Mouse (Mus musculus) induced T-regulatory cell, adult 2 months (primary cell): ENCODE data around the gene Abca1.

Experiments
- DNase-seq: peaks from one replicate; pipeline ENCODE4 v3.0.0-alpha.2; 2012; ENCODE audit warnings: low read depth

Gene Abca1

DNA sequence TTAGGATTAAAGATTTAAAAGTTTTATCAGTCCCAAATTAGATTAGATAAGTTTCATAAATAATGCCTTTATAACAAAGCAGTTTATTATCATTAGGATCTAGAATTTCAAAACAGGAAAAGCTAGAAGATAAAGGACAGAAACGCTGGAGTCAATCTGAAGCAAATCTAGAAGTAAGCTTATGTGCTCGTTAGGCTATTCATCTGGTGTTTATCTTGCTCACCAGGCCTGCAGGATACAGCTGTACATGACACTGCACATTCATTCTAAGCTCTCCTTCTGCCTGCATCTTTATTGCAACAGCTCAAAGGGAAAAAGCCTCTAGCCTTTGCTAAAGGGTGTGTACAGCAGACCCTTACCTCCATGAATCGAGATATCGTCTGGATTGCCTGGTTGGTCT lies 74.1 kb downstream of the Abca1 start:
- no peak for DNase-seq

- DNase-seq = no peak
Measured at GRCm38 (mm10) chr4:53083071-53083470, 76.6 kb downstream of the Abca1 start.

- no peak for DNase-seq
Measured at GRCm38 (mm10) chr4:53082451-53082850, 77.2 kb downstream of the Abca1 start.

- no peak for DNase-seq
Measured at GRCm38 (mm10) chr4:53081851-53082250, 77.8 kb downstream of the Abca1 start.

GRCm38 (mm10) chr4:53080290-53080689 lies 79.4 kb downstream of the Abca1 start:
- DNase-seq = no peak

DNA sequence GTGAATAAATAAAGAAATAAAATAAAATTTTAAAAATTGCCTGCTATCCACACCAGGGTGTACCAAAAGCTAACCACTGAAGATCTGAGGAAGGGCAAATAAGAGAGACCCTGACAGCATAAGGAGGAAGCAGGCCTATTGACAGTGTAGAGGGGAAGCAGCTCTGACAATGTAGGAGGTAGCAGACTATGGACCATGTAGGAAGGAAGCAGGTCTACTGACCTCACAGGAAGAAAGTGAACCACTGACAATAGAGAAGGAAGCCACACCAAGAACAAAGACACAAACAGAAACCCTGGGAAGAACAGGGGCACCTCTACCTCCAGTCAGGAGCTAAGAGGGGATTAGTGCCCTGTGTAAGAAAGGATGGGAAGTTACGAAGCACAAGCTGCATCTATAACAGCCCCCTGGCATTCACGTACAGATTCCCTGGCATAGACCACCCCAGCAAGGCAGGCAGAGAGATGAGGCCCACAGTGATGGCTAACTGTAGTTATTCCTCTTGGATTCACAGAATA lies 80.8 kb downstream of the Abca1 start:
- DNase-seq = no peak

DNA sequence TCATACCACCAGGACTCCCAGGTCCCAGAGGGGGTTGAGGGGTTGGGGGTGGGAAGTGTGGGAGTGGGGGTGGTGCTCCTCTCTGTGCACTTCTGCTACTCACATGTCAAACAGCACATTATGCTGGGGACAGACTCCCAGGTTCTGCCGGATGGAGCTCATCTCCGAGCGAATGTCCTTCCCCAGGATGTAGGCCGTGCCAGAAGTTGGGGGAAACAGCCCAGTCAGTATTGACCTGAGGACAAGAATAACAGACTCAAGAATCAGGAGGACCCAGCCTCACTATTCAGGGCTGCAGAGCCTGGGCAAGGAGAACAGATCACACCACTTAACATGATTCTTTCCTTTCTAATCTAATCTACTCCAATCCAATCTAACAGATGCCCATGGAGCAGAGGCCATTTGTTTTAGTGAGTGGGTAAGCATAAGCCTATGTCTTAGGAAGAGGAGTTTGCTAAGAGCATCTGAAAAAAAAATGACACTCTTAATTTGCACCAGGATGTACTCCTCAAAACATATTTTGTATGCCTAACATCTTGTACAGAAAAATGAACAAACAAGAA lies 82.8 kb downstream of the Abca1 start:
- no peak for DNase-seq

GRCm38 (mm10) chr4:53073025-53073424 lies 86.7 kb downstream of the Abca1 start:
- no peak for DNase-seq

DNA sequence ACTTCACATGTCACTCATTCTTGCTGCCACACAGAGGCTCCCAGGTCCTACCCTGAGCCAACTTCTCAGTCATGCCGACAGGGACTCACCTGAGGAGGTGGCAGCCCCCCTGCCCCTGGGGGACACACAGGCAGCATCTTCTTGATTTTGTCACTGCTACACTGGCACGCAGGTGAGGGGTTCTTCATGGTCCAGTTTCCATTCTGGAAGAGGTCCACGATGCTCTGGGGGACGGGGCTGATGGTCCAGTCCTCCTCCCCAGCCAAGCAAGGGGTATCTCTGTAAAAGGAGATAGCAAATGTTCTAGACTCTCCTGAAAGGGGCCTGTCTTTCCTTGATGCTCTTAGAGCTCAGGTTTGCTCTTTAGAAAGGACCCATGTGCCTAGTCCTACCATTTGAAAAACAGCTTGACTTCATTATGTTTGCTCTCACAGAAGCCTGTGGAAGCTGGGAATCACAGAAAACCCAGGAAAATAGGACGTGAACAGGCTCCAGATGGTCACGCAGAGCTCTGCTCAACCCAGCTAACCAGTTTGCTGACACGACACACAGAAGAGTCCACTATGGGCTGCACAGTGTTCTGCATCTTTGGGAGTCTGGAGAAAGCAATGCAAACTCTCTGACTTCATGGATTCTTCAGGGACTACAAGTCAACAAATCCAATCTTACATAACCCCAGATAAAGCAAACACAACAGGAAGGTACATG lies 97.2 kb downstream of the Abca1 start:
- no peak for DNase-seq

GRCm38 (mm10) chr4:53046238-53047022 lies 113.3 kb downstream of the Abca1 start:
- no peak for DNase-seq

DNA sequence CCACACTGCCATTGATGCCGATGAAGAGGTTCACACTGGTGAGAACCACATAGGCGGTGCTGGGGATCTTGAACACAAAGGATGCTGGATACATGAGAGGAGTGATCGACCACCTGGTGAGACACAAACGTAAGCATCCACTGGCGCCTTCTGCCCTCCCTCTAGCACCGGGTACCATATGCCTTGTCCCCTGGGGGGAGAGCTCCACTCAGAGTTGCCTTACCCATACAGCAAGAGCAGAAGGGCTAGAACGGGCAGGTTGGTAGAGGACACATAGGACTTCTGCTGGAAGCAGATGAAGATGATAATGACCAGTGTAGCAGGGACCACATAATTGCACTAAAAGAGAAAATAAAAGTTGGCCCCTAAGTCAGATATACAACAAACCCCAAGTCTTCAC lies 113.9 kb downstream of the Abca1 start:
- no peak for DNase-seq

DNA sequence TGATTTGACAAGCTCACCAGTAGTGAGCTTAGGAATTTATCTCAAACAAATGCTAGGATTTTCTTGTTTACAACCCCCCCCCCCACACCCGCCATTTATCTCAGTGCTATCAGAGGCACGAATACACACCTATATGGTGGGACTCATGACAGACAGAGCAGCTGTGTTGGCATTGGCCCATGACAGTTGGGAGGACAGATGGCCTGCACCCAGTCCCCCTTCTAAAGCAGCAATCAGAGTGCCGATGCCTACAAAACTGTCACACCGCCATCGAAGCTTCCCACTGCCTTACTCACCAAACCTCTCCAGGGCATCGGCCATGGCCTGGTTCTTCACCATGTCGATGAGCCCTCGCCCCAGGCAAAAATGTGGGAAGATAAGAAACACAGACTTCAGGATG lies 115.9 kb downstream of the Abca1 start:
- no peak for DNase-seq

GRCm38 (mm10) chr4:53030326-53030948 lies 129.3 kb downstream of the Abca1 start:
- no peak for DNase-seq

GRCm38 (mm10) chr4:53027811-53028210 lies 131.9 kb downstream of the Abca1 start:
- DNase-seq = no peak

GRCm38 (mm10) chr4:53024397-53024796 lies 135.3 kb downstream of the Abca1 start:
- no peak for DNase-seq

- no peak for DNase-seq
Measured at GRCm38 (mm10) chr4:53023189-53023925, 136.3 kb downstream of the Abca1 start.

GRCm38 (mm10) chr4:53018392-53018791 lies 141.3 kb downstream of the Abca1 start:
- no peak for DNase-seq

GRCm38 (mm10) chr4:53015024-53015423 lies 144.7 kb downstream of the Abca1 start:
- no peak for DNase-seq

- no peak for DNase-seq
Measured at GRCm38 (mm10) chr4:53014421-53014820, 145.3 kb downstream of the Abca1 start.

DNA sequence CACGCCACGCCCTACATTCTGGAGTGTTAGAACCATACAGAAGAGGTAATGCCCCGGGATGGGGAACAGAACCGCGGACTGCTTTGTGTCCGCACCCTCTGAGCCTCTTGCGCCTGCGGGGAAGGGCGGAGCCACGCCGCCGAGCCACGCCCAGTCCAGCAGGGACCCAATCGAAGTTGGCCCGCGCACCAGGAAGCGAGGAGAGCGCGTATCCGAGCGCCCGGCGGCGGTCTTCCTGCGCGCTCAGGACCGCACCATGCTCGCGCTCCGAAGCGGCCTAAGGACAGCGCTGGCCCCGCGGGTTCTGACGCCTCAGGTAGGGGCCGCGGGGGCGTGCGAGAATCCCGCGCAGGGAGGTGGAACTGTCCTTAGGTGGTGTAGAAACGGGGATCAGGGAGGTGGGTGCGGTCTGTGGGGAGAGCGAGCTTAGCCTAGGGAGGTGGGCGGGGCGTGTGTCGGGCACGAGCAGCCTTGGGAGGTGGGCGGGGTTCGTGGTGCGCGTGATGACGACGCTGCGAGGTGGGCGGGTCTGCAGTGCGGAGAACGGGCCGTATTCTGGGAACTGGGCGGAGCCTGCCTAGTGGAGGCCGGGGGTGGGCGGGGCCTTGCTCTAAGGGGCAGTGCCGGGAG lies 147.8 kb downstream of the Abca1 start, which contains the start of gene Nipsnap3b:
Nipsnap3b (plus strand) TSS at position 149 of the 630 bp plus-strand sequence.
- DNase-seq = peak; percentile 97

DNA sequence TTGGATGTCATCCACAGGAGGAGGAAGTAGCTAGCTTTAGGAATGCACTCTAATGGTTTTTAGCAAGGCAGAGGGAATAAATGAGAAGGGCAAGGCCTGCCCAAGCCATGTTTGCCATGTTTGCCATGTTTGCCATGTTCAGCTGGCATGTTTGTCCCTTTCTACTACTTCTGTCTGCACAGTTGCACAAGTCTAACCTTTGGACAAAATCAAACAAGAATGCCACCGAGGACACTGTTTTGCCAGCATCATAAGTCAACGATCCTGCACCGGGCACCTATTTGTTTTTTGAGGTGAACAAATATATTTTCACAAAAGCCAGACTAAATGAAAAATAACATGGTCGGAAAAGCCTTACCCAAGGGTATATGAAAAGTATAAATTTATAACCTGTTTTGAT lies 149.8 kb downstream of the Abca1 start:
- DNase-seq = no peak
